In genomic region chr13:20937452-20937851, GRCm38 (mm10) we compare ENCODE assay signal across 8 mouse cellular contexts.
DNase-seq lines count a peak whose midpoint lies in the region; ATAC-seq and TF ChIP-seq lines count a peak whose summit lies in the region.

No protein-coding gene starts in this region.

- H3K27ac ChIP-seq in ES-Bruce4 (ENCODE audit: insufficient read depth, low read length): no peak overlapping the region
- H3K27ac ChIP-seq in forebrain, embryonic 14.5 days (ENCODE audit: low read depth, low read length): no peak overlapping the region
- H3K27ac ChIP-seq in kidney, postnatal 0 days: no peak overlapping the region
- no peak overlapping the region for H3K27ac ChIP-seq in liver, postnatal 0 days (ENCODE audit: low read depth)

- H3K9me3 ChIP-seq in ES-Bruce4 (replicated peaks; ENCODE audit: control insufficient read depth, insufficient read depth, low read length, poor library complexity, severe bottlenecking): no peaks in the 10 kb centered on the region
- no peaks in the 10 kb centered on the region for H3K9me3 ChIP-seq in forebrain, embryonic 14.5 days (replicated peaks; ENCODE audit: control insufficient read depth, low read length)
- no peaks in the 10 kb centered on the region for H3K9me3 ChIP-seq in kidney, postnatal 0 days (replicated peaks; ENCODE audit: low read length)
- no peaks in the 10 kb centered on the region for H3K9me3 ChIP-seq in liver, postnatal 0 days (ENCODE audit: low read length)

- TF ChIP-seq EP300 in ES-Bruce4 (IDR thresholded peaks at IDR 0.05; ENCODE audit: insufficient read depth, low read depth, low read length): no peak
- TF ChIP-seq EP300 in liver, postnatal 0 days (IDR thresholded peaks at IDR 0.05; ENCODE audit: low read depth): no peak

- peak; percentile 52; the same call in 1 of the 2 replicates for ATAC-seq in forebrain, embryonic 14.5 days
- ATAC-seq in kidney, postnatal 0 days (replicated peaks; ENCODE audit: low FRiP score, low read depth): no peak
- no peak for ATAC-seq in liver, postnatal 0 days
- ATAC-seq in erythroblast, adult 5-6 weeks (replicated peaks; ENCODE audit: low FRiP score, poor library complexity, severe bottlenecking): no peak

- peak; percentile 64 for DNase-seq in 3T3-L1 (ENCODE audit: low read depth, low spot score)
- DNase-seq in c-Kit-positive CD71-positive TER-119-negative erythroid progenitor cells, embryonic 14.5 days (ENCODE audit: low read depth): peak; percentile 17
- peak; percentile 64 for DNase-seq in forebrain, embryonic 14.5 days (ENCODE audit: low spot score)
- peak; percentile 55 for DNase-seq in kidney, postnatal 0 days (ENCODE audit: low spot score)
- DNase-seq in liver, postnatal 0 days: peak; percentile 64
- DNase-seq in right cerebral cortex, adult 2 months (ENCODE audit: low spot score in 2 of 2): peak; percentile 51 to 72

- no peaks in the 10 kb centered on the region for H3K36me3 ChIP-seq in ES-Bruce4 (ENCODE audit: control insufficient read depth, insufficient read depth, low read length, poor library complexity, severe bottlenecking)
- H3K36me3 ChIP-seq in forebrain, embryonic 14.5 days (ENCODE audit: control insufficient read depth, insufficient read depth, low read length): no peaks in the 10 kb centered on the region
- H3K36me3 ChIP-seq in kidney, postnatal 0 days (ENCODE audit: insufficient read depth, low read length): no peaks in the 10 kb centered on the region
- H3K36me3 ChIP-seq in liver, postnatal 0 days (replicated peaks; ENCODE audit: insufficient read depth, low read length): no peaks in the 10 kb centered on the region

- peak; percentile 85 for TF ChIP-seq CTCF in ES-Bruce4 (IDR thresholded peaks at IDR 0.05; ENCODE audit: low read depth, low read length)
- peak; percentile 78 for TF ChIP-seq CTCF in kidney, postnatal 0 days (IDR thresholded peaks at IDR 0.05; ENCODE audit: low read depth)
- TF ChIP-seq CTCF in liver, postnatal 0 days (IDR thresholded peaks at IDR 0.05; ENCODE audit: low read depth): peak; percentile 74

- H3K4me1 ChIP-seq in ES-Bruce4 (ENCODE audit: control insufficient read depth, insufficient read depth, low read length): no peaks in the 10 kb centered on the region
- H3K4me1 ChIP-seq in forebrain, embryonic 14.5 days (ENCODE audit: control insufficient read depth, insufficient read depth, low read length): no peaks in the 10 kb centered on the region
- no peaks in the 10 kb centered on the region for H3K4me1 ChIP-seq in kidney, postnatal 0 days (replicated peaks; ENCODE audit: insufficient read depth, low read length)
- H3K4me1 ChIP-seq in liver, postnatal 0 days (ENCODE audit: insufficient read depth): no peaks in the 10 kb centered on the region

- 32% methylated on average over 5 of the region's 5 CpGs for WGBS in forebrain, embryonic 14.5 days
- 29% methylated on average over 5 of the region's 5 CpGs for WGBS in kidney, postnatal 0 days
- 13% methylated on average over 5 of the region's 5 CpGs for WGBS in liver, postnatal 0 days (ENCODE audit: insufficient replicate concordance)

- no peaks in the 10 kb centered on the region for H3K27me3 ChIP-seq in ES-Bruce4 (ENCODE audit: control insufficient read depth, insufficient read depth, low read length, poor library complexity, severe bottlenecking)
- H3K27me3 ChIP-seq in forebrain, embryonic 14.5 days (replicated peaks; ENCODE audit: control insufficient read depth, insufficient read depth, low read length): no peaks in the 10 kb centered on the region
- H3K27me3 ChIP-seq in kidney, postnatal 0 days (ENCODE audit: insufficient read depth, low read length): no peaks in the 10 kb centered on the region
- H3K27me3 ChIP-seq in liver, postnatal 0 days (ENCODE audit: insufficient read depth, low read length): no peaks in the 10 kb centered on the region

- TF ChIP-seq POLR2A in ES-Bruce4 (IDR thresholded peaks at IDR 0.05; ENCODE audit: insufficient read depth, low read length): no peak

- no peak overlapping the region for H3K4me3 ChIP-seq in ES-Bruce4 (ENCODE audit: low read depth, low read length)
- H3K4me3 ChIP-seq in forebrain, embryonic 14.5 days (ENCODE audit: low read depth, low read length): no peak overlapping the region
- no peak overlapping the region for H3K4me3 ChIP-seq in kidney, postnatal 0 days (replicated peaks; ENCODE audit: low read depth, low read length)
- H3K4me3 ChIP-seq in liver, postnatal 0 days (ENCODE audit: low read depth, low read length): no peak overlapping the region

- no peak overlapping the region for H3K4me2 ChIP-seq in forebrain, embryonic 14.5 days (ENCODE audit: low read length)
- no peak overlapping the region for H3K4me2 ChIP-seq in kidney, postnatal 0 days (ENCODE audit: low read length)
- H3K4me2 ChIP-seq in liver, postnatal 0 days (ENCODE audit: low read depth, low read length): no peak overlapping the region

- H3K9ac ChIP-seq in ES-Bruce4 (ENCODE audit: low read depth, poor library complexity, severe bottlenecking): 0 out of 2 replicates have a peak overlapping the region, but pooled peaks have one; percentile 60
- H3K9ac ChIP-seq in forebrain, embryonic 14.5 days (ENCODE audit: low read length): no peak overlapping the region
- no peak overlapping the region for H3K9ac ChIP-seq in kidney, postnatal 0 days (ENCODE audit: low read depth, low read length)
- H3K9ac ChIP-seq in liver, postnatal 0 days (replicated peaks): no peak overlapping the region
